Mouse (Mus musculus): ENCODE data around the gene Apoa4. TPM values are rescaled to one million over a fixed set of nuclear protein-coding genes. Genes with fewer than 3 reads are reported as not detected.
A peak's percentile ranks its signal among the peaks of the same experiment; 100 is the strongest.

Gene Apoa4
- 0.09 and 0.30 TPM in 2 replicates for polyA plus RNA-seq (2012; rRNA removed)

- Histone ChIP-seq H3K4me1 (ENCODE audit: control insufficient read depth, insufficient read depth, low read length) (no peaks in the 10 kb centered on the region), H3K4me3 (replicated peaks; ENCODE audit: extremely low read depth, low read depth, low read length) (no peak within 1 kb of the TSS)
- 64% methylated on average over 7 of the region's 7 CpGs for WGBS
- DNase-seq: no peak
- TF ChIP-seq POLR2A (IDR thresholded peaks at IDR 0.05; ENCODE audit: borderline replicate concordance, extremely low read depth, low read depth, low read length) (no peak), CTCF (IDR thresholded peaks at IDR 0.05; ENCODE audit: insufficient read depth, low read length) (no peak)
Measured at GRCm38 (mm10) chr9:46240526-46241153, at the start of gene Apoa4. TSS of gene Apoa4 (plus strand) at chr9:46240696.

GRCm38 (mm10) chr9:46191234-46191633 lies 49.3 kb upstream of the Apoa4 start:
- TF ChIP-seq POLR2A (IDR thresholded peaks at IDR 0.05; ENCODE audit: borderline replicate concordance, extremely low read depth, low read depth, low read length) (no peak), CTCF (IDR thresholded peaks at IDR 0.05; ENCODE audit: insufficient read depth, low read length) (no peak)
- no peak for DNase-seq
- 72% methylated on average over 8 of the region's 8 CpGs for WGBS
- Histone ChIP-seq H3K4me3 (replicated peaks; ENCODE audit: extremely low read depth, low read depth, low read length) (no peak overlapping the region), H3K4me1 (ENCODE audit: control insufficient read depth, insufficient read depth, low read length) (0 out of 2 replicates have a peak, but pooled peaks cover 5% of the 10 kb centered on the region)

- WGBS: 18% methylated on average over 1 of the region's 1 CpGs
- 0 out of 2 replicates have a peak, but pooled peaks cover 5% of the 10 kb centered on the region for H3K4me1 ChIP-seq (ENCODE audit: control insufficient read depth, insufficient read depth, low read length)
- TF ChIP-seq POLR2A (IDR thresholded peaks at IDR 0.05; ENCODE audit: borderline replicate concordance, extremely low read depth, low read depth, low read length) (no peak), CTCF (IDR thresholded peaks at IDR 0.05; ENCODE audit: insufficient read depth, low read length) (no peak)
- no peak for DNase-seq
- no peak overlapping the region for H3K4me3 ChIP-seq (replicated peaks; ENCODE audit: extremely low read depth, low read depth, low read length)
Measured at GRCm38 (mm10) chr9:46191644-46192043, 48.9 kb upstream of the Apoa4 start.

GRCm38 (mm10) chr9:46192642-46193041 lies 47.9 kb upstream of the Apoa4 start:
- WGBS: 85% methylated on average over 6 of the region's 6 CpGs
- TF ChIP-seq POLR2A (IDR thresholded peaks at IDR 0.05; ENCODE audit: borderline replicate concordance, extremely low read depth, low read depth, low read length) (no peak), CTCF (IDR thresholded peaks at IDR 0.05; ENCODE audit: insufficient read depth, low read length) (no peak)
- no peak overlapping the region for H3K4me3 ChIP-seq (replicated peaks; ENCODE audit: extremely low read depth, low read depth, low read length)
- no peak for DNase-seq
- peaks cover 9% of the 10 kb centered on the region; the same call in 1 of the 2 replicates for H3K4me1 ChIP-seq (ENCODE audit: control insufficient read depth, insufficient read depth, low read length)

- 71% methylated on average over 9 of the region's 9 CpGs for WGBS
- no peak for TF ChIP-seq CTCF (IDR thresholded peaks at IDR 0.05; ENCODE audit: insufficient read depth, low read length)
- no peak for TF ChIP-seq POLR2A (IDR thresholded peaks at IDR 0.05; ENCODE audit: borderline replicate concordance, extremely low read depth, low read depth, low read length)
- DNase-seq: no peak
- H3K4me3 ChIP-seq (replicated peaks; ENCODE audit: extremely low read depth, low read depth, low read length): no peak overlapping the region
- H3K4me1 ChIP-seq (ENCODE audit: control insufficient read depth, insufficient read depth, low read length): peaks cover 9% of the 10 kb centered on the region; the same call in 1 of the 2 replicates
Measured at GRCm38 (mm10) chr9:46194809-46195208, 45.7 kb upstream of the Apoa4 start.

GRCm38 (mm10) chr9:46196699-46197169 lies 43.8 kb upstream of the Apoa4 start:
- no peak overlapping the region for H3K4me3 ChIP-seq (replicated peaks; ENCODE audit: extremely low read depth, low read depth, low read length)
- 40% methylated on average over 12 of the region's 12 CpGs for WGBS
- TF ChIP-seq POLR2A (IDR thresholded peaks at IDR 0.05; ENCODE audit: borderline replicate concordance, extremely low read depth, low read depth, low read length) (peak; percentile 33; the same call in 1 of the 2 replicates), CTCF (IDR thresholded peaks at IDR 0.05; ENCODE audit: insufficient read depth, low read length) (no peak)
- no peak for DNase-seq
- H3K4me1 ChIP-seq (ENCODE audit: control insufficient read depth, insufficient read depth, low read length): peaks cover 13% of the 10 kb centered on the region; the same call in 1 of the 2 replicates

GRCm38 (mm10) chr9:46198461-46198860 lies 42.0 kb upstream of the Apoa4 start:
- TF ChIP-seq POLR2A (IDR thresholded peaks at IDR 0.05; ENCODE audit: borderline replicate concordance, extremely low read depth, low read depth, low read length) (no peak), CTCF (IDR thresholded peaks at IDR 0.05; ENCODE audit: insufficient read depth, low read length) (no peak)
- Histone ChIP-seq H3K4me3 (replicated peaks; ENCODE audit: extremely low read depth, low read depth, low read length) (no peak overlapping the region), H3K4me1 (ENCODE audit: control insufficient read depth, insufficient read depth, low read length) (peaks cover 13% of the 10 kb centered on the region; the same call in 1 of the 2 replicates)
- no peak for DNase-seq
- WGBS: 82% methylated on average over 9 of the region's 9 CpGs

GRCm38 (mm10) chr9:46198936-46199335 lies 41.6 kb upstream of the Apoa4 start:
- no peak for DNase-seq
- 81% methylated on average over 7 of the region's 7 CpGs for WGBS

GRCm38 (mm10) chr9:46199609-46200008 lies 40.9 kb upstream of the Apoa4 start:
- no peak for DNase-seq
- 55% methylated on average over 2 of the region's 2 CpGs for WGBS

More at GRCm38 (mm10) chr9:46198936-46199335, 41.6 kb upstream of the Apoa4 start:
- Histone ChIP-seq H3K4me1 (ENCODE audit: control insufficient read depth, insufficient read depth, low read length) (peaks cover 13% of the 10 kb centered on the region; the same call in 1 of the 2 replicates), H3K4me3 (replicated peaks; ENCODE audit: extremely low read depth, low read depth, low read length) (no peak overlapping the region)
- TF ChIP-seq POLR2A (IDR thresholded peaks at IDR 0.05; ENCODE audit: borderline replicate concordance, extremely low read depth, low read depth, low read length) (no peak), CTCF (IDR thresholded peaks at IDR 0.05; ENCODE audit: insufficient read depth, low read length) (no peak)

More at GRCm38 (mm10) chr9:46199609-46200008, 40.9 kb upstream of the Apoa4 start:
- H3K4me1 ChIP-seq (ENCODE audit: control insufficient read depth, insufficient read depth, low read length): peaks cover 13% of the 10 kb centered on the region; the same call in 1 of the 2 replicates
- TF ChIP-seq CTCF (IDR thresholded peaks at IDR 0.05; ENCODE audit: insufficient read depth, low read length) (no peak), POLR2A (IDR thresholded peaks at IDR 0.05; ENCODE audit: borderline replicate concordance, extremely low read depth, low read depth, low read length) (no peak)
- H3K4me3 ChIP-seq (replicated peaks; ENCODE audit: extremely low read depth, low read depth, low read length): no peak overlapping the region
